Mouse (Mus musculus) urinary bladder, adult 2 months (tissue): ENCODE measurements at regions not wholly inside any gene's neighbourhood (a gene's known extent, or its start where the extent isn't known, plus 50 kb on each side); places are given as distances from the start of the nearest gene placed in this dataset.
A peak's percentile ranks its signal among the peaks of the same experiment; 100 is the strongest.

ENCODE experiments used
- DNase-seq: peaks from one replicate; pipeline ENCODE4 v3.0.0; 2022; ENCODE audit warnings: low spot score

- DNase-seq = peak; percentile 31
Measured at GRCm38 (mm10) chr1:136717830-136718517, 93.3 kb downstream of the Zfp281 start.

DNA sequence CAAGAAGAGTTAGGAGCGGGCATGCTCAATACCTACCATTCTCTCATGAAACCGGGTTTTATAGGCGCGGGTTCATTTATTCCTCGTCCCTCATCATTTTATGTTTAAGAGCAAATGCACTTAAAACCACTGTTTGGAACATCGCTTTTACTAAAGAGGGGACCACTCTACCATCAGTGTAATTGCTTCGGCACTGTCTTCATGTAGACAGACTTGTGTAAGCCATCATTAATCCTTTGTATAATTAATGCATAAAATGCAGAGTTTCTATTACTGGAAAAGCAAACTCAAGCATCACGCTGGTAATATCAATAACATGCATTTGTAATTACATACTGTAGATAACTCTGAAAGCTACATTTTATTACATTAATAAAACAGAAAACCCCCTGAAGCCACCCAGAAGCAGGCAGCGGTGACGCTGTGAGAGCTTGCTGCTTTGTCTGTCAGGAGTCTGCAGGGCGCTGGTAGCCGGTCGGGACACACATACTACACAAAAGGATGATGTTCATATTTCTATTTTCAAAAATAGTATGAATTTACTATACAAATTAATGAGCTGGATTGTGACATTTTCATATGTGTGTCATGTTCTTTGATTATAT lies 99.2 kb downstream of the Zfp281 start:
- no peak for DNase-seq

DNA sequence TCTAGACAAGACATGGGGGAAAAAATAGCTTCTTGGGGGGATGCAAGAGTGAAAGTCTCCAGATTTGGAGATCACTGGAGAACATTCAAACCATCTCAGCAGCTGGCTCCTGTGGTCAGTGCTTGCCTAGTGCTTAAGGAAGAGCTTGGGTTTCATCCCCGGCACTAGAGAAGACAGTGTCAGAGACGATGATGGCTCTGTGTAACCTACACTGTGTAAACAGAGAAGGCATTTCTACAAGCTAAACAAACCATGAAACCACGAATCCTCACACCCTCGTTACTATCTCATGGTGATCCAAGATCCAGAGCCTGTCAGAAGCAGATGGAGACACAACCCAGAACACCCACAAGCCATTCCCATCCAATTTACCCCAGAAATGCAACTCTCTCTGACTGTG lies 100.5 kb downstream of the Zfp281 start:
- no peak for DNase-seq

DNA sequence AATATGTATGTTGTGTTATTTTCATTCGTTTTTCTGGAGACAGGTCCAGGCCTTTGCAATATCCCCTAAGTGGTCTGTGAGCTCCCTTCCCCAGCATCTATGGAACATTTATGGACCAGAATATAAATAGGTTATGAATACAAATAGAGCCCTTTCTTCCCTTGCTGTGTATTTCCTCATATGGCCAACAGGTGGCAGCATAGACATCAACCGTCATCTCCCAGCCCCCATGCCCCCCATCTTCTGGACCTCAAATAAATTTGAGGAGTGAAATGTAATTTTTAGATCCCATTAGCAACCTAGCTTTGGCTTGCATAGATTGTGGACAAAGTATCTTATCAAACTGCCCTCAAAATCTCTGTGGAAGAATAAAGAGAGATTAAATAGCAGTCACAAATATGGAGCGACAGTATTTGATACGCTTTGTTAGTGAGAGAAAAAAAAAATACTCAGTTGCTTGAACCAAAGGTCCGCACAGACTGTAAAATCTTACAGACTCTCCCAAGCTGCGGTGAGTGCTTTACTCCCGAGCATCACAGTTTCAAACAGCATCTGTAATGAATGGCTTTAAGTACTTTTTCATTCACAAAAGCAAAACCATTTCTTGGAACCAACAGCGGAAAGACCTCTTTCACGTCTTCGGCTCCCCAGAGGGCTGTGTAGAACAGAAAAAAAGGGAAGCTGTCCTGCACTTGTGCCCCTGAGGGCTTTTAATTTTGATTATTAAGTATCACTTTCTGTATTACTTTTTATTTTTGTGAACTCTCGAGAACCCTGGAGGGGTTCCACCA lies 101.6 kb downstream of the Zfp281 start:
- no peak for DNase-seq

GRCm38 (mm10) chr1:136727868-136728631 lies 103.3 kb downstream of the Zfp281 start:
- DNase-seq = no peak

DNA sequence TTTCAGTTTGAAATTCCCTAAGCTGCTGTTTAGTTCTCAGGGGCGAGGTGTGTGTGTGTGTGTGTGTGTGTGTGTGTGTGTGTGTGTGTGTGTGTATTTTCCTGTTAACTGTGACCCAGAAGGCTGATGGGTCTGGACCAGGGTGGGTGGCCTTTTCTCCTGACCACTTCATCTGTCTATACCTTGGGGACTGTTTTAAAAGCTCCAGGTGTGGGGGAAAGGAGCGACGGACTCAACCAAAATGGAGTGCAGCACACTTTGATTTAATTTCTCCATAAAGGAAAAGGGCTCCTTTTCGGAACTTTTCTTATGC lies 103.9 kb downstream of the Zfp281 start:
- no peak for DNase-seq

DNA sequence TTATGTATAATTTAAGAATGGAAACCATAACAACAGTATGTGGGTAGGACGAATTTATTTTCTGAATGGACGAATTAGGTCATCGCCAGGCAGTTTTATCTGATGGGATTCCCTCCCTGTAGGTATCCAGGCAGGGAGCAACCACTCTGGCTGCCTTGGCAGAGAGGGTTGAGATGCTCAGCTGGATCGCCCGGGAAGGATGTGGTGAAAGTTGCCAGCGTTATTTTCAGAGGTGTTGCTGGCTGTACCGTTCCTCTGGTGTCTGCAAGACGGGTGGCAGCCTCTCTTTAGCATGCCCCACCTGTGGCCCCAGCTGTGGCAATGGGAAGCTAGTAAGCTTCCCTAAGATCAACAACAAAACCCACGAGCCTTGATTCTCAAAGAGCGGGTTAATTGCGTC lies 105.9 kb downstream of the Zfp281 start:
- DNase-seq = no peak

DNA sequence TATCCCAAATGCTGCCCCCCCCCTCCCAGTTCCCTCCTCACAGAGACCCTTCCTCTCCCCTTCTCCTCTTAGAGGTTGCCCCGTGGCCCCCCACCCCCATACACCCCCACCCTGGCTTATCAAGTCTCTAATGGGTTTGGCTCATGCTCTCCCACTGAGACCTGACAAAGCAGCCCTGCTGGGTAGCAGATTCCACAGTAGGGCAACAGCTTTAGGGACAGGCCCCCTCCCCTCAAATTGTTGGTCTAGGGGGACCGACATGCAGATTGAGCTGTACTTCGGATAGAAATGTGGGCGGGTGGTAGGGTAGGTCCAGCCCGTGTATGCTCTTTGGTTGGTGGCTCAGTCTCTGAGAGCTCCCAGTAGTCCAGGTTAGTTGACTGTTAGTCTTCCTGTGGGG lies 113.3 kb downstream of the Zfp281 start:
- no peak for DNase-seq

- DNase-seq = no peak
Measured at GRCm38 (mm10) chr1:136739486-136739885, 114.8 kb downstream of the Zfp281 start.

DNA sequence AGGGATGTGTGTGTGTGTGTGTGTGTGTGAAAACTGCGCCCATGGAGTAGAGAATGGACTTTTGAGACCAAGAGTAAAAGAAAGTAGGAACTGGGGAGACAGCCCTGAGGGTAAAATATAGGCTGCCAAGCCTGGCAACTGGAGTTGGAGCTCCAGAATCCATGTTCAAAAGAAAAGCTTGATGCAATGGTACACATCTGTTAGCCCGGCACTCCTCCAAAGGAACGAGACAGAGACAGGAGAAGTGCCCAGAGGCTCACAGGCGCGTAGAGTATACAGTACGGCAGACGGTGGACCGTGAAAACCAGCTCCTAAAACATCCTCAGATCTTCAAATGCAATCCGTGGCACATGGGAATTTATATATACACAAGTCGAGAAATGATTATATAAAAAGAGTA lies 116.4 kb downstream of the Zfp281 start:
- DNase-seq = no peak

GRCm38 (mm10) chr1:136749188-136749587 lies 124.5 kb downstream of the Zfp281 start:
- no peak for DNase-seq

- no peak for DNase-seq
Measured at GRCm38 (mm10) chr1:136751464-136752191, 126.9 kb downstream of the Zfp281 start.

DNA sequence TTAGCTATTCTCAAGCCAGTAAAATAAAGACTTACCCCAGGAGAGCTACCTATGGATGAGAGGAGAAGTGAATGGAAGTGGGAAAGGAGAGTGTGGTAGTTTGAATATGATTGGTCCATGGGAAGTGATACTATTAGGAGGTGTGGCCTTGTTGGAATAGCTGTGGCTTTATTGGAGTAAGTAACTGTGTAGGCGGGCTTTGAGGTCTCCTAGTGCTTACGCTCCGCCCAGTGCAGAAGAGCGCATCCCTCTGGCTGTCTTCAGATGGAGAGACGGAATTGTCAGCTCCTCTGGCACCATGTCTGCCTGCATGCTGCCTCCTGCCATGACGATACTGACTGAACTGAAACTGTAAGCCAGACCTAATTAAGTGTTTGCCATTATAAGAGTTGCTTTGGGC lies 129.6 kb downstream of the Zfp281 start:
- no peak for DNase-seq

DNA sequence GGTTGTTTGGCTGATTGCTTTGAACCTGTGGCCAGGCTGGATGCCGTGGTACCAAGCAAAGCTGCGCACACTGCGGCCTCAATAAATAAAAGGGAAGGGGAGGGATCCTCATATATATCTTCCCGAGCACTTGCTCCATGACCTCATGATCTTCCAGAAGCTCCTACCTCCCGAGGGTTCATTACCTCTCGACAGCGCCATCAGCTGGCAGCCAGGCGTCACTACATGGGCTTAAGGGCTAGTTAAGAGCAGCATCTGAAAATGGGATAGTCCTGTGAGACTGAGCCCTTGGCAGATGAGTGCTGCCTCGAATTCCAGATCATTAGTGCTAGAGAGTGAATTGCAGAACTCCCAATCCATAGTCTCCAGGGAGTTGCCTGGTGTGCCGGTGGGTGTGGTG lies 134.0 kb downstream of the Zfp281 start:
- DNase-seq = no peak

- DNase-seq = no peak
Measured at GRCm38 (mm10) chr1:136759164-136759563, 134.5 kb downstream of the Zfp281 start.

- no peak for DNase-seq
Measured at GRCm38 (mm10) chr1:136761467-136761866, 136.8 kb downstream of the Zfp281 start.

DNA sequence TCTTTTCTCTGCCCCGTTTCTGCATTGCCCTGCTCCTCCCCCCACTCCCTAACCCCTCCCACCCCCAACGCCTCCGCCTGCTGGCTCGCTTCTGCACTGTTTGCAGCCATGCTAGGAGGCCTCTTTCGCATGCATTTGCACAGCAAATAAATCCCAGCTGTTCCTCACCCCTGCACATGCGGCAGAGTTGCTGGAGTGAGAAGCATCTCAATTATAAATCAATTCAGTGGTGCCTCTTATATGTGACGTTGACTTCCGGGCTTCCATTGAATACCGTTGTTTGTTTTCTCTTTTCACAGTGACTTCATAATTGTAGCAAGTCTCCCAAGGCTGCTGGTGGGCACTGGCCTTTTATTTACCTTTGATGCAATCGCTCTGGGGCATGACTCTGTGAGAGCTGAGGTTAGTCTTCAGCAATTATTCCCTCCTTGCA lies 144.3 kb downstream of the Zfp281 start:
- no peak for DNase-seq

- no peak for DNase-seq
Measured at GRCm38 (mm10) chr1:136773743-136774142, 149.0 kb downstream of the Zfp281 start.

- DNase-seq = no peak
Measured at GRCm38 (mm10) chr1:136776211-136776610, 151.5 kb downstream of the Zfp281 start.

- DNase-seq = no peak
Measured at GRCm38 (mm10) chr1:136777263-136777980, 152.7 kb downstream of the Zfp281 start.

GRCm38 (mm10) chr1:136779384-136779783 lies 154.7 kb downstream of the Zfp281 start:
- DNase-seq = no peak
